Mouse (Mus musculus): ENCODE measurements at regions not wholly inside any gene's neighbourhood (a gene's known extent, or its start where the extent isn't known, plus 50 kb on each side); places are given as distances from the start of the nearest gene placed in this dataset.

DNA sequence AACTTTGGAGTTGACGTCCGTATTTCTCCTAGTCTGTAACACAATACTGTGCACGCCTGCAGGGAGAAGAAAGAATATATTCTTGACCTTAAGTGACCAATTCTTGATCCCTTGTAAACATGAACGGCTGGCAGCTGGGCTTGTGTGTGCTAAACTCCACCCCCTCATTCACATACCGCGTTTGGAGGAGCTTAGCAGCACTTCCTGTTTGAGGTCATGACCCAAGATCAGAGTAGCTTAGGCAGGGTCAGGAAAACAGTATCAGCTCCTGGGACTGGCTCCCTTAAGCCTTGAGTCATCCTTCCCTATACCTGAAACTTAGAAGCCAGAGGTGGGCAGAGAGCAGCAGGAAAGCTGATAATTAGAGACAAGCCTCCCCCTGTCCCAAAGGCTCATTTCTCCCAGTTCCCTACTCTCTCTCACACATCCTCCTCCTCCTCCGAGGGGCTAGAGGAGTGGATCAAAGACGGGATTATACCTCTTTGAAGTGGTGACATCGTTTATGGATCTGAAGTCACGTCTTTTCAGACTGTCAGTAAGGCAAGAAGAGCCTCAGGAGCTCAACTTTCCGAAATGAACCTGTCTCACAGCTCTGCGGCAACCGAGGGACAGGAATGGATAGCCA is 127.3 kb upstream of the Zfand5 start:
- TF ChIP-seq EP300 (IDR thresholded peaks at IDR 0.05; ENCODE audit: insufficient read depth, low read depth, low read length) (peak; percentile 65; the same call in 1 of the 2 replicates), POLR2A (IDR thresholded peaks at IDR 0.05; ENCODE audit: insufficient read depth, low read depth, low read length) (no peak), CTCF (IDR thresholded peaks at IDR 0.05) (no peak)
- H3K4me1 ChIP-seq (ENCODE audit: control insufficient read depth, insufficient read depth, low read length): peaks cover 2% of the 10 kb centered on the region; the same call in 1 of the 2 replicates
- H3K36me3 ChIP-seq (ENCODE audit: control insufficient read depth, insufficient read depth, low read length): no peaks in the 10 kb centered on the region
- intact Hi-C loops (cut with DNase I): loop anchor here (5.0 kb wide), 1 partner anchor 133 kb away; no protein-coding TSS in a partner anchor
- WGBS: 34% methylated on average over 13 of the region's 13 CpGs
- H3K27me3 ChIP-seq (ENCODE audit: control insufficient read depth, insufficient read depth, low read length): no peaks in the 10 kb centered on the region
- peak overlapping the region; percentile 18; the same call in 1 of the 2 replicates for H3K27ac ChIP-seq
- peak; percentile 26 to 53 for DNase-seq
- no peak overlapping the region for H3K4me3 ChIP-seq
- no peak overlapping the region for H3K9ac ChIP-seq (ENCODE audit: low read depth, low read length)
- H3K79me2 ChIP-seq (replicated peaks; ENCODE audit: control insufficient read depth, insufficient read depth, low read length): no peaks in the 10 kb centered on the region

DNA sequence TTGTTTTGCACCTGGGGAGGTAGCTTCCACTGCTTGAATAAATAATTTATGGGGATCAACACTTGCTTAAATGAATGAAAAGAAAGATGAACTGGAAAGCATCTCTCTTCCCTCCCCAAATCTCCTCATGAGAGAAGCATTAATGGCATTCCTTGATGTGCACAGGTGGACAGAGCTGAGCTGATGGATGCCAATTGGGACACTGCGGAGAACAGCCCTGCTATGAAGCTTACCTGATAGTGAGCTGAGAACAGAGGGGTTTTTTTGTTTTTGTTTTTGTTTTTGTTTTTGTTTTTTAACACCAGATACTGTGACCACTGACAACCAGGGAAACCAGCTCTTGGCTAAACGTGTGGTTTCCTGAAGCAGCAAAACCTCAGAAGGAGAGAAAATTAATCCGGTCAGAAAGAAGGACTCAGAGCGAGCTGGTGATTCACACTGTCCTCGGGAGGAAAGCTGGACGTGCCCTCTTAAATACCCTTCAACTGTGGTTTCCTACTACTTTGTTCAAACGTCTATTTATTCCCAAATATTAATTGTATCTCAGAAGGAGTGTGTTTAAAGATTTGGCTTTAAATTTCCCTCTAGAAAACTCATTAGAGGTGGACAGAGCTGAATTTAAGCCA is 128.0 kb upstream of the Zfand5 start:
- Histone ChIP-seq H3K36me3 (ENCODE audit: control insufficient read depth, insufficient read depth, low read length) (no peaks in the 10 kb centered on the region), H3K27ac (peak overlapping the region; percentile 18; the same call in 1 of the 2 replicates), H3K79me2 (replicated peaks; ENCODE audit: control insufficient read depth, insufficient read depth, low read length) (no peaks in the 10 kb centered on the region), H3K9ac (ENCODE audit: low read depth, low read length) (no peak overlapping the region), H3K27me3 (ENCODE audit: control insufficient read depth, insufficient read depth, low read length) (no peaks in the 10 kb centered on the region), H3K4me3 (no peak overlapping the region), H3K4me1 (ENCODE audit: control insufficient read depth, insufficient read depth, low read length) (peaks cover 2% of the 10 kb centered on the region; the same call in 1 of the 2 replicates)
- TF ChIP-seq CTCF (IDR thresholded peaks at IDR 0.05) (no peak), EP300 (IDR thresholded peaks at IDR 0.05; ENCODE audit: insufficient read depth, low read depth, low read length) (no peak), POLR2A (IDR thresholded peaks at IDR 0.05; ENCODE audit: insufficient read depth, low read depth, low read length) (no peak)
- no peak for DNase-seq
- intact Hi-C loops (cut with DNase I): no loop called here
- 37% methylated on average over 7 of the region's 7 CpGs for WGBS

DNA sequence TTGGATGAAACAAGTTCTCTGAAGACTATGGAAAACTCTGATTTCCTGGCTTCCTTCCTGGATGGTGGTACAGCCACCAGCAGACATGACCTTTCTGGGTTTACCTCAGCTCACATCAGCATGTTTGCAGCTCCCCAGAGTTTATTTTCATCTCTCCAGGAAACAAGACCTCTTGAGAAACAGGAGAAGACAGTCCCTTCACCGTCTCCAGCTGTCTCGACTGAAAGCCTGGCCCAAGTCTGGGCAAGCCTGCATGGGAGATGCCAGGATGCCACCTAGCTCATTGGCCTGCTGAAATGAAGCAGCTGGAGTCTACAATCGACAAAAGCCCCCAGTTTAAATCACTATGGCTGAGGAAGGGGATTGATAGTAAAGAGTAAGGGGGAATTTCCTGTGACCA is 131.6 kb upstream of the Zfand5 start:
- Histone ChIP-seq H3K9ac (ENCODE audit: low read depth, low read length) (no peak overlapping the region), H3K36me3 (ENCODE audit: control insufficient read depth, insufficient read depth, low read length) (no peaks in the 10 kb centered on the region), H3K79me2 (replicated peaks; ENCODE audit: control insufficient read depth, insufficient read depth, low read length) (no peaks in the 10 kb centered on the region), H3K27ac (no peak overlapping the region), H3K27me3 (ENCODE audit: control insufficient read depth, insufficient read depth, low read length) (no peaks in the 10 kb centered on the region), H3K4me3 (no peak overlapping the region), H3K4me1 (ENCODE audit: control insufficient read depth, insufficient read depth, low read length) (peaks cover 2% of the 10 kb centered on the region; the same call in 1 of the 2 replicates)
- DNase-seq: no peak
- TF ChIP-seq EP300 (IDR thresholded peaks at IDR 0.05; ENCODE audit: insufficient read depth, low read depth, low read length) (no peak), CTCF (IDR thresholded peaks at IDR 0.05) (no peak), POLR2A (IDR thresholded peaks at IDR 0.05; ENCODE audit: insufficient read depth, low read depth, low read length) (no peak)
- WGBS: 27% methylated on average over 3 of the region's 3 CpGs
- intact Hi-C loops (cut with DNase I): no loop called here

DNA sequence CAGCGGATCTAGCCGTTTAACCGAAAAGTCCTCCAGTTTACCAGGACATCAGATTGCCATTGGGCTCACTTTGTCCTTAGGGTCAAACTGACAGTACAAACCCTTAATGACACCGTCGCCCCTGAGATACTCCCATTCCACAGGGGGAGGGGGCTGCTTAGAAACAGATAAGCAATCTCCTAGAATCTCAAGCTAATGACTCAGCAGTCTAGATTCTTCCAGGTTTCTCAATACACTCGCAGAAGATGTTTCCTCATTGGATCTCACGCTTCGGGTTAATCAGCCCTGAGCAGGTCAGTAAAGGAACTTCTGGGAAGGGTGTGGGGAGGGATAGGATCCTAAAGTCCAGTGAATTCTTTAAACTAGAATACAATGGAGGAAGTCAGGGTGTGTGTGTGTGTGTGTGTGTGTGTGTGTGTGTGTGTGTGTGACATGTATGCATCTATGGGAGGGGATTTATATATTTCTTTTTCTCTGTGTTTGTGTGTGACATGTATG is 133.0 kb upstream of the Zfand5 start:
- Histone ChIP-seq H3K4me1 (ENCODE audit: control insufficient read depth, insufficient read depth, low read length) (no peaks in the 10 kb centered on the region), H3K27me3 (ENCODE audit: control insufficient read depth, insufficient read depth, low read length) (no peaks in the 10 kb centered on the region), H3K36me3 (ENCODE audit: control insufficient read depth, insufficient read depth, low read length) (no peaks in the 10 kb centered on the region), H3K4me3 (no peak overlapping the region), H3K9ac (ENCODE audit: low read depth, low read length) (no peak overlapping the region), H3K79me2 (replicated peaks; ENCODE audit: control insufficient read depth, insufficient read depth, low read length) (no peaks in the 10 kb centered on the region), H3K27ac (no peak overlapping the region)
- WGBS: 74% methylated on average over 8 of the region's 8 CpGs
- intact Hi-C loops (cut with DNase I): no loop called here
- DNase-seq: no peak
- TF ChIP-seq POLR2A (IDR thresholded peaks at IDR 0.05; ENCODE audit: insufficient read depth, low read depth, low read length) (no peak), CTCF (IDR thresholded peaks at IDR 0.05) (no peak)

DNA sequence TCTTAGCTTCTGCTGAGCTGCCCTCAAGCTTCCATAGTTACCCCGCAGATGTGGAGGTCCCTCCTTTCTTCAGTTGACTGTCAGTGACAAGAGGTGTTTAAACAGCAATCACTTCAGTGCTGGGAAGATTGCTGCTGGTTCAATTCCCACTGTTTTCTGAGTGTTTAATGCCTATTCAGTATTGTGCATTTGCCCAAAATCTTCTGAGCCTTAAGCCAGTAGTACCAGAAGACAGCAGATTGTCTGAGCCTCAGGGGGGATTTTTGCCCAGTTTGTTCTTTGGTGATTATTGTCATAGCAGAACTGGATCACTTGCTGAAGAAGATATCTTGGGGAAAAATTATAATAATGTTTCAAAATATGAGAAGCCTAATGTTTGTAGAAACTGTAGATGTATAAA is 135.3 kb upstream of the Zfand5 start:
- Histone ChIP-seq H3K4me3 (no peak overlapping the region), H3K27me3 (ENCODE audit: control insufficient read depth, insufficient read depth, low read length) (no peaks in the 10 kb centered on the region), H3K36me3 (ENCODE audit: control insufficient read depth, insufficient read depth, low read length) (no peaks in the 10 kb centered on the region), H3K4me1 (ENCODE audit: control insufficient read depth, insufficient read depth, low read length) (no peaks in the 10 kb centered on the region), H3K79me2 (replicated peaks; ENCODE audit: control insufficient read depth, insufficient read depth, low read length) (no peaks in the 10 kb centered on the region), H3K9ac (ENCODE audit: low read depth, low read length) (no peak overlapping the region), H3K27ac (no peak overlapping the region)
- 70% methylated on average over 1 of the region's 1 CpGs for WGBS
- intact Hi-C loops (cut with DNase I): no loop called here
- no peak for DNase-seq
- TF ChIP-seq EP300 (IDR thresholded peaks at IDR 0.05; ENCODE audit: insufficient read depth, low read depth, low read length) (no peak), CTCF (IDR thresholded peaks at IDR 0.05) (no peak), POLR2A (IDR thresholded peaks at IDR 0.05; ENCODE audit: insufficient read depth, low read depth, low read length) (no peak)

DNA sequence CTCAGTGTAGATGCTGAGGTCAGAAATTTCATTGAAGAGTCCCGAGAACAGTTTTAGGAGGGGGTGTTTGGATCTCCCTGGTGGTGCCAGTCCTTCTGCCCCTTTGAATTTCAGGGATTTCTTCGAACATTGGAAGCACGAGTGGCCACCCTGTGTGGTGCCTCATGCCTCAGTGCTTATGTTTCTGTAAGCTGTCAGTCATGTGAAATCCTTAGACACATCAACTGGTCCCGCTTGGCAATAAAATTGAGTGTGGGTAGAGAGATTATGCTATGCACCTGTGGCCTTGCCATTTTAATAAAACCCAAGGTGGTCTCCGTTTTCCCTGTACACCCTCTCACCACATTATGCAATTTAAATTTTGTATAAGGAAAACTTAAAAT is 136.1 kb upstream of the Zfand5 start:
- no peak overlapping the region for H3K27ac ChIP-seq
- no peaks in the 10 kb centered on the region for H3K36me3 ChIP-seq (ENCODE audit: control insufficient read depth, insufficient read depth, low read length)
- TF ChIP-seq POLR2A (IDR thresholded peaks at IDR 0.05; ENCODE audit: insufficient read depth, low read depth, low read length): no peak
- no peak for TF ChIP-seq CTCF (IDR thresholded peaks at IDR 0.05)
- TF ChIP-seq EP300 (IDR thresholded peaks at IDR 0.05; ENCODE audit: insufficient read depth, low read depth, low read length): no peak
- DNase-seq: no peak
- no peak overlapping the region for H3K9ac ChIP-seq (ENCODE audit: low read depth, low read length)
- no peaks in the 10 kb centered on the region for H3K79me2 ChIP-seq (replicated peaks; ENCODE audit: control insufficient read depth, insufficient read depth, low read length)
- intact Hi-C loops (cut with DNase I): no loop called here
- 81% methylated on average over 5 of the region's 5 CpGs for WGBS
- H3K27me3 ChIP-seq (ENCODE audit: control insufficient read depth, insufficient read depth, low read length): no peaks in the 10 kb centered on the region
- no peak overlapping the region for H3K4me3 ChIP-seq
- H3K4me1 ChIP-seq (ENCODE audit: control insufficient read depth, insufficient read depth, low read length): no peaks in the 10 kb centered on the region

Data from heart, adult 2 months (tissue).